Mouse (Mus musculus): Measurements from ENCODE around the gene Kcnq4.

The Kcnq4 gene

GRCm38 (mm10) chr4:120725516-120726090 is 22.8 kb downstream of the Kcnq4 start:
- DNase-seq (ENCODE audit: low spot score in 2 of 2): no peak

- no peak for DNase-seq (ENCODE audit: low spot score in 2 of 2)
These were observed 26.8 kb downstream of the Kcnq4 start for GRCm38 (mm10) chr4:120721574-120721973.

- no peak for DNase-seq (ENCODE audit: low spot score in 2 of 2)
These were observed 29.3 kb downstream of the Kcnq4 start for GRCm38 (mm10) chr4:120719152-120719551.

- peak; percentile 15 to 79 for DNase-seq (ENCODE audit: low spot score in 2 of 2)
These were observed 30.8 kb downstream of the Kcnq4 start for GRCm38 (mm10) chr4:120717591-120717990.

GRCm38 (mm10) chr4:120716765-120717164 is 31.6 kb downstream of the Kcnq4 start:
- DNase-seq (ENCODE audit: low spot score in 2 of 2): no peak

- no peak for DNase-seq (ENCODE audit: low spot score in 2 of 2)
These were observed 32.3 kb downstream of the Kcnq4 start for GRCm38 (mm10) chr4:120716141-120716571.

- DNase-seq (ENCODE audit: low spot score in 2 of 2): peak in 1 of 2 experiments; percentile 37
These were observed 34.4 kb downstream of the Kcnq4 start for GRCm38 (mm10) chr4:120713856-120714497.

- DNase-seq (ENCODE audit: low spot score in 2 of 2): no peak
These were observed 35.4 kb downstream of the Kcnq4 start for GRCm38 (mm10) chr4:120713021-120713420.

- no peak for DNase-seq (ENCODE audit: low spot score in 2 of 2)
These were observed 36.2 kb downstream of the Kcnq4 start for GRCm38 (mm10) chr4:120712236-120712635.

GRCm38 (mm10) chr4:120702511-120702910 is 45.9 kb downstream of the Kcnq4 start:
- DNase-seq (ENCODE audit: low spot score in 2 of 2): no peak

- peak in 1 of 2 experiments; percentile 74 for DNase-seq (ENCODE audit: low spot score in 2 of 2)
These were observed 46.4 kb downstream of the Kcnq4 start for GRCm38 (mm10) chr4:120702056-120702455.

GRCm38 (mm10) chr4:120701180-120701579 is 47.2 kb downstream of the Kcnq4 start:
- DNase-seq (ENCODE audit: low spot score in 2 of 2): no peak

GRCm38 (mm10) chr4:120697799-120698484 is 50.5 kb downstream of the Kcnq4 start:
- DNase-seq (ENCODE audit: low spot score in 2 of 2): no peak

GRCm38 (mm10) chr4:120697353-120697752 is 51.1 kb downstream of the Kcnq4 start:
- DNase-seq (ENCODE audit: low spot score in 2 of 2): no peak

GRCm38 (mm10) chr4:120692717-120693116 is 55.7 kb downstream of the Kcnq4 start:
- peak in 1 of 2 experiments; percentile 71 for DNase-seq (ENCODE audit: low spot score in 2 of 2)

GRCm38 (mm10) chr4:120689317-120689716 is 59.1 kb downstream of the Kcnq4 start:
- no peak for DNase-seq (ENCODE audit: low spot score in 2 of 2)

- no peak for DNase-seq (ENCODE audit: low spot score in 2 of 2)
These were observed 61.1 kb downstream of the Kcnq4 start for GRCm38 (mm10) chr4:120687282-120687681.

- no peak for DNase-seq (ENCODE audit: low spot score in 2 of 2)
These were observed 65.0 kb downstream of the Kcnq4 start for GRCm38 (mm10) chr4:120683278-120683997.

- peak in 1 of 2 experiments; percentile 75 for DNase-seq (ENCODE audit: low spot score in 2 of 2)
These were observed 66.2 kb downstream of the Kcnq4 start for GRCm38 (mm10) chr4:120682168-120682567.

- DNase-seq (ENCODE audit: low spot score in 2 of 2): peak in 1 of 2 experiments; percentile 37
These were observed 67.5 kb downstream of the Kcnq4 start for GRCm38 (mm10) chr4:120680953-120681352.

- DNase-seq (ENCODE audit: low spot score in 2 of 2): no peak
These were observed 72.8 kb downstream of the Kcnq4 start for GRCm38 (mm10) chr4:120675640-120676039.

- no peak for DNase-seq (ENCODE audit: low spot score in 2 of 2)
These were observed 73.5 kb downstream of the Kcnq4 start for GRCm38 (mm10) chr4:120674775-120675451.
